Mouse (Mus musculus) MEL (cell line): ENCODE data around the gene Selenoo. TPM values are rescaled to one million over a fixed set of nuclear protein-coding genes. Genes with fewer than 3 reads are reported as not detected.
A peak's percentile ranks its signal among the peaks of the same experiment; 100 is the strongest.

Experiments used
- DNase-seq: peaks from one replicate; pipeline ENCODE4 v3.0.0; 2011; ENCODE audit warnings: low read depth, low spot score
- H3K27ac ChIP-seq: 2 replicates; pipeline ENCODE4 v1.5.1; 2012; ENCODE audit warnings: low read depth, mild to moderate bottlenecking, control low read depth, low read length, moderate library complexity; ENCODE audit not compliant: control insufficient read depth
- H3K27me3 ChIP-seq, 2 experiments: fragments of 150-350 bp in 1 of 2; sonication (generic) in 1 of 2; 2 replicates each; pipeline ENCODE4 v1.6.1; 2012; ENCODE audit warnings: low read length in 2 of 2, mild to moderate bottlenecking in 2 of 2, improper control_type of control experiment in 1 of 2, moderate library complexity in 1 of 2; ENCODE audit not compliant: insufficient read depth in 2 of 2, control insufficient read depth in 1 of 2
- H3K36me3 ChIP-seq, 2 experiments: 2 replicates each; pipeline ENCODE4 v1.6.1; 2012 to 2014; ENCODE audit warnings: low read length in 2 of 2, improper control_type of control experiment in 1 of 2, inconsistent platforms in 1 of 2, mild to moderate bottlenecking in 1 of 2; ENCODE audit not compliant: insufficient read depth in 2 of 2, control insufficient read depth in 1 of 2
- H3K4me1 ChIP-seq, 2 experiments: fragments of 150-350 bp in 1 of 2; sonication (generic) in 1 of 2; 2 replicates each; pipeline ENCODE4 v1.6.1; 2012; ENCODE audit warnings: low read length in 2 of 2, improper control_type of control experiment in 1 of 2, mild to moderate bottlenecking in 1 of 2; ENCODE audit not compliant: insufficient read depth in 2 of 2, control insufficient read depth in 1 of 2
- H3K4me3 ChIP-seq, 2 experiments: fragments of 150-350 bp in 1 of 2; sonication (generic) in 1 of 2; 2 replicates each; pipeline ENCODE4 v1.5.1; 2012; ENCODE audit warnings: low read depth in 2 of 2, low read length in 2 of 2, mild to moderate bottlenecking in 2 of 2, moderate library complexity in 2 of 2, control low read depth in 1 of 2, improper control_type of control experiment in 1 of 2; ENCODE audit not compliant: control insufficient read depth in 1 of 2, insufficient read depth in 1 of 2
- H3K79me2 ChIP-seq: 2 replicates; pipeline ENCODE4 v1.6.1; 2012; ENCODE audit warnings: mild to moderate bottlenecking, low read length, moderate library complexity; ENCODE audit not compliant: control insufficient read depth, poor library complexity, insufficient read depth
- H3K9ac ChIP-seq: 2 replicates; pipeline ENCODE4 v1.6.1; 2012; ENCODE audit warnings: low read depth, mild to moderate bottlenecking, control low read depth, low read length, moderate library complexity; ENCODE audit not compliant: control insufficient read depth, poor library complexity, severe bottlenecking
- H3K9me3 ChIP-seq: fragments of 150-350 bp; sonication (generic); replicated peaks from 2 replicates; pipeline ENCODE4 v1.6.1; 2012; ENCODE audit warnings: mild to moderate bottlenecking, low read length, improper control_type of control experiment, moderate library complexity; ENCODE audit not compliant: insufficient read depth
- BHLHE40 ChIP-seq: IDR thresholded peaks from 2 replicates; pipeline ENCODE4 v1.6.1; 2012; ENCODE audit warnings: low read depth, mild to moderate bottlenecking, inconsistent platforms, low read length, improper control_type of control experiment, borderline replicate concordance
- CTCF ChIP-seq, 3 experiments: IDR thresholded peaks in 2 of 3; conservative IDR thresholded peaks in 1 of 3; 2 replicates each; pipeline ENCODE4 v1.5.1; 2011 to 2012; ENCODE audit warnings: low read length in 3 of 3, low read depth in 2 of 3, mild to moderate bottlenecking in 2 of 3, improper control_type of control experiment in 1 of 3, inconsistent platforms in 1 of 3, mixed read lengths in 1 of 3, moderate library complexity in 1 of 3; ENCODE audit not compliant: control insufficient read depth in 1 of 3, insufficient read depth in 1 of 3, poor library complexity in 1 of 3, severe bottlenecking in 1 of 3
- E2F4 ChIP-seq: IDR thresholded peaks from 2 replicates; pipeline ENCODE4 v1.6.1; 2011; ENCODE audit warnings: low read depth, low read length, improper control_type of control experiment, borderline replicate concordance
- ELF1 ChIP-seq: IDR thresholded peaks from 2 replicates; pipeline ENCODE4 v1.6.1; 2014; ENCODE audit warnings: low read depth, mild to moderate bottlenecking, inconsistent platforms, low read length, improper control_type of control experiment, moderate library complexity
- EP300 ChIP-seq, 2 experiments: IDR thresholded peaks; 2 replicates each; pipeline ENCODE4 v1.6.1; 2011; ENCODE audit warnings: improper control_type of control experiment in 2 of 2, low read length in 2 of 2, low read depth in 1 of 2, mild to moderate bottlenecking in 1 of 2
- GABPA ChIP-seq: IDR thresholded peaks from 2 replicates; pipeline ENCODE4 v1.6.1; 2012; ENCODE audit warnings: low read depth, mild to moderate bottlenecking, inconsistent platforms, low read length, improper control_type of control experiment, moderate library complexity
- KAT2A ChIP-seq: conservative IDR thresholded peaks from 2 replicates; pipeline ENCODE4 v1.6.1; 2012; ENCODE audit warnings: low read depth, low read length, improper control_type of control experiment, inconsistent platforms
- MAFK ChIP-seq: IDR thresholded peaks from 2 replicates; pipeline ENCODE4 v1.6.1; 2011; ENCODE audit warnings: low read depth, mild to moderate bottlenecking, low read length, improper control_type of control experiment, borderline replicate concordance
- MAX ChIP-seq: IDR thresholded peaks from 2 replicates; pipeline ENCODE4 v1.6.1; 2011; ENCODE audit warnings: low read length, improper control_type of control experiment
- MXI1 ChIP-seq: IDR thresholded peaks from 2 replicates; pipeline ENCODE4 v1.6.1; 2011; ENCODE audit warnings: mild to moderate bottlenecking, low read depth, low read length, improper control_type of control experiment
- MYB ChIP-seq: IDR thresholded peaks from 2 replicates; pipeline ENCODE4 v1.6.1; 2011; ENCODE audit warnings: mild to moderate bottlenecking, low read depth, low read length, improper control_type of control experiment
- POLR2A ChIP-seq, 2 experiments: IDR thresholded peaks; 2 replicates each; pipeline ENCODE4 v1.6.1; 2011 to 2012; ENCODE audit warnings: low read length in 2 of 2, mild to moderate bottlenecking in 2 of 2, control low read depth in 1 of 2, improper control_type of control experiment in 1 of 2, low read depth in 1 of 2, moderate library complexity in 1 of 2; ENCODE audit not compliant: control insufficient read depth in 1 of 2, insufficient read depth in 1 of 2, poor library complexity in 1 of 2
- POLR2AphosphoS2 ChIP-seq: IDR thresholded peaks from 2 replicates; pipeline ENCODE4 v1.6.1; 2011; ENCODE audit warnings: low read length, improper control_type of control experiment
- RAD21 ChIP-seq: IDR thresholded peaks from 2 replicates; pipeline ENCODE4 v1.6.1; 2011; ENCODE audit warnings: mild to moderate bottlenecking, low read depth, low read length, improper control_type of control experiment
- SIN3A ChIP-seq: IDR thresholded peaks from 2 replicates; pipeline ENCODE4 v1.6.1; 2012; ENCODE audit warnings: low read length, improper control_type of control experiment, inconsistent platforms
- UBTF ChIP-seq: IDR thresholded peaks from 2 replicates; pipeline ENCODE4 v1.6.1; 2012; ENCODE audit warnings: low read depth, mild to moderate bottlenecking, inconsistent platforms, low read length, improper control_type of control experiment, moderate library complexity, borderline replicate concordance; ENCODE audit not compliant: insufficient read depth
- USF1 ChIP-seq: IDR thresholded peaks from 2 replicates; pipeline ENCODE4 v1.6.1; 2014; ENCODE audit warnings: low read depth, mild to moderate bottlenecking, inconsistent platforms, low read length, improper control_type of control experiment, moderate library complexity
- ZMIZ1 ChIP-seq: IDR thresholded peaks from 2 replicates; pipeline ENCODE4 v1.6.1; 2012; ENCODE audit warnings: low read depth, mild to moderate bottlenecking, inconsistent platforms, low read length, improper control_type of control experiment, moderate library complexity
- polyA plus RNA-seq, 2 experiments: library from polyadenylated mRNA; stranded (reverse) in 1 of 2; unstranded in 1 of 2; fragments of >175 nt in 1 of 2; fragments of >200 nt in 1 of 2; gene quantifications; 2 replicates each; pipeline versions ENCODE4 v1.2.1 to v1.2.4; 2012; ENCODE audit warnings: low replicate concordance in 2 of 2, low read depth in 1 of 2; ENCODE audit not compliant: insufficient read length in 2 of 2, insufficient read depth in 1 of 2, missing spikeins in 1 of 2
- total RNA-seq: library from RNA; depleted of rRNA; stranded (reverse); fragments of 300-350 nt; gene quantifications from 2 replicates; pipeline ENCODE4 v1.2.3, GENCODE M21; 2012

Gene Selenoo
- total and polyA plus RNA-seq, 3 experiments = 16.6 to 17.3 TPM; not detected in 1

GRCm38 (mm10) chr15:89078208-89078836, 10.6 kb upstream of the Selenoo start (continued):
- peak; percentile 63; the same call in 1 of the 2 replicates for TF ChIP-seq ZMIZ1
- TF ChIP-seq, all 39 proteins: peak for 12

GRCm38 (mm10) chr15:89083906-89084305, 5.0 kb upstream of the Selenoo start:
- no peak overlapping the region for H3K27ac ChIP-seq
- DNase-seq = no peak
- H3K9ac ChIP-seq = no peak overlapping the region
- 0 out of 2 replicates have a peak, but pooled peaks cover 2% of the 10 kb centered on the region for H3K79me2 ChIP-seq
- peaks cover under 1 to 7% of the 10 kb centered on the region in 2 experiments; a peak in 2 of 4 replicates for H3K36me3 ChIP-seq
- no peak overlapping the region for H3K4me3 ChIP-seq
- TF ChIP-seq CTCF (IDR thresholded peaks at IDR 0.05 in 2 of 3, conservative IDR thresholded peaks at IDR 0.05 in 1 of 3; ENCODE audit: control insufficient read depth in 1 of 3, insufficient read depth in 1 of 3, low read depth in 2 of 3, low read length in 3 of 3, poor library complexity in 1 of 3, severe bottlenecking in 1 of 3) = no peak
- no peak for TF ChIP-seq MAX
- no peak for TF ChIP-seq POLR2A (IDR thresholded peaks at IDR 0.05; ENCODE audit: control insufficient read depth in 1 of 2, insufficient read depth in 1 of 2, low read depth in 1 of 2, low read length in 2 of 2, poor library complexity in 1 of 2)
- no peak for TF ChIP-seq GABPA
- no peak for TF ChIP-seq ELF1
- H3K9me3 ChIP-seq = no peaks in the 10 kb centered on the region
- H3K27me3 ChIP-seq = no peaks in the 10 kb centered on the region
- peaks cover 0 to under 1% of the 10 kb centered on the region in 2 experiments; a peak in 1 of 4 replicates for H3K4me1 ChIP-seq

GRCm38 (mm10) chr15:89084826-89085225, 4.1 kb upstream of the Selenoo start:
- Histone ChIP-seq H3K9me3 (no peaks in the 10 kb centered on the region), H3K36me3 (peaks cover 0 to 4% of the 10 kb centered on the region in 2 experiments; a peak in 1 of 4 replicates), H3K9ac (no peak overlapping the region), H3K27me3 (no peaks in the 10 kb centered on the region), H3K4me1 (no peaks in the 10 kb centered on the region), H3K79me2 (peaks cover 3% of the 10 kb centered on the region; the same call in 1 of the 2 replicates), H3K27ac (no peak overlapping the region), H3K4me3 (no peak overlapping the region)
- no peak for DNase-seq
- no peak for TF ChIP-seq POLR2A (IDR thresholded peaks at IDR 0.05; ENCODE audit: control insufficient read depth in 1 of 2, insufficient read depth in 1 of 2, low read depth in 1 of 2, low read length in 2 of 2, poor library complexity in 1 of 2)
- TF ChIP-seq E2F4 = no peak
- TF ChIP-seq GABPA = no peak
- TF ChIP-seq MXI1 = no peak
- TF ChIP-seq POLR2AphosphoS2 = no peak
- no peak for TF ChIP-seq MYB
- TF ChIP-seq CTCF (IDR thresholded peaks at IDR 0.05 in 2 of 3, conservative IDR thresholded peaks at IDR 0.05 in 1 of 3; ENCODE audit: control insufficient read depth in 1 of 3, insufficient read depth in 1 of 3, low read depth in 2 of 3, low read length in 3 of 3, poor library complexity in 1 of 3, severe bottlenecking in 1 of 3) = no peak
- TF ChIP-seq SIN3A = no peak
- TF ChIP-seq UBTF = no peak
- TF ChIP-seq EP300 (IDR thresholded peaks at IDR 0.05; ENCODE audit: low read depth in 1 of 2, low read length in 2 of 2) = no peak
- TF ChIP-seq BHLHE40 = no peak
- TF ChIP-seq ZMIZ1 = no peak
- no peak for TF ChIP-seq USF1
- no peak for TF ChIP-seq MAFK
- TF ChIP-seq KAT2A = no peak
- TF ChIP-seq RAD21 = no peak
